Mouse (Mus musculus) kidney, embryonic 15.5 days (tissue): ENCODE measurements at regions not wholly inside any gene's neighbourhood (a gene's known extent, or its start where the extent isn't known, plus 50 kb on each side); places are given as distances from the start of the nearest gene placed in this dataset.

Source experiments
- ATAC-seq: fragments of 200-750 bp; cut with Nextera tagmentation; replicated peaks from 2 replicates; pipeline ENCODE4 v1.8.0; 2017; ENCODE audit warnings: moderate TSS enrichment; ENCODE audit not compliant: low FRiP score
- H3K27ac ChIP-seq: fragments of 300-500 bp; sonication (generic); 2 replicates; pipeline ENCODE4 v1.5.1; 2015; ENCODE audit warnings: mild to moderate bottlenecking, inconsistent platforms
- H3K27me3 ChIP-seq: fragments of 300-500 bp; sonication (generic); 2 replicates; pipeline ENCODE4 v1.6.1; 2015; ENCODE audit warnings: inconsistent platforms
- H3K36me3 ChIP-seq: fragments of 300-500 bp; sonication (generic); 2 replicates; pipeline ENCODE4 v1.6.1; 2015; ENCODE audit warnings: inconsistent platforms
- H3K4me1 ChIP-seq: fragments of 300-500 bp; sonication (generic); 2 replicates; pipeline ENCODE4 v1.6.1; 2015; ENCODE audit warnings: inconsistent platforms
- H3K4me2 ChIP-seq: fragments of 300-500 bp; sonication (generic); 2 replicates; pipeline ENCODE4 v1.6.1; 2015; ENCODE audit warnings: moderate library complexity, mild to moderate bottlenecking, inconsistent platforms
- H3K4me3 ChIP-seq: fragments of 300-500 bp; sonication (generic); replicated peaks from 2 replicates; pipeline ENCODE4 v1.5.1; 2015; ENCODE audit warnings: mild to moderate bottlenecking, inconsistent platforms
- H3K9ac ChIP-seq: fragments of 300-500 bp; sonication (generic); 2 replicates; pipeline ENCODE4 v1.6.1; 2015; ENCODE audit warnings: mild to moderate bottlenecking, inconsistent platforms
- H3K9me3 ChIP-seq: fragments of 300-500 bp; sonication (generic); replicated peaks from 2 replicates; pipeline ENCODE4 v1.6.1; 2016; ENCODE audit warnings: inconsistent platforms
- WGBS: fragments of 180-500 bp; shearing (Covaris S2); methylation state at CpG from one replicate; pipeline ENCODE4 v1.1.7; 2015; ENCODE audit warnings: mixed read lengths; 5-methylcytosine and 5-hydroxymethylcytosine counted together

GRCm38 (mm10) chr12:71763194-71763593 lies 67.7 kb upstream of the Daam1 start:
- Histone ChIP-seq H3K4me1 (no peaks in the 10 kb centered on the region), H3K9me3 (no peaks in the 10 kb centered on the region), H3K4me3 (no peak overlapping the region), H3K9ac (no peak overlapping the region), H3K36me3 (no peaks in the 10 kb centered on the region), H3K4me2 (peak overlapping the region; percentile 31), H3K27me3 (0 out of 2 replicates have a peak, but pooled peaks cover 3% of the 10 kb centered on the region), H3K27ac (no peak overlapping the region)
- no peak for ATAC-seq
- WGBS = 57% methylated on average over 4 of the region's 4 CpGs

GRCm38 (mm10) chr12:71766086-71766485 lies 64.8 kb upstream of the Daam1 start:
- H3K9ac ChIP-seq = no peak overlapping the region
- H3K9me3 ChIP-seq = no peaks in the 10 kb centered on the region
- no peak overlapping the region for H3K27ac ChIP-seq
- no peak for ATAC-seq
- H3K4me2 ChIP-seq = no peak overlapping the region
- no peaks in the 10 kb centered on the region for H3K27me3 ChIP-seq
- WGBS = 86% methylated on average over 4 of the region's 4 CpGs
- no peak overlapping the region for H3K4me3 ChIP-seq
- no peaks in the 10 kb centered on the region for H3K36me3 ChIP-seq
- peaks cover 5% of the 10 kb centered on the region for H3K4me1 ChIP-seq

- no peaks in the 10 kb centered on the region for H3K36me3 ChIP-seq
- peaks cover 5% of the 10 kb centered on the region for H3K4me1 ChIP-seq
- 97% methylated on average over 1 of the region's 1 CpGs for WGBS
- H3K9ac ChIP-seq = no peak overlapping the region
- H3K9me3 ChIP-seq = no peaks in the 10 kb centered on the region
- H3K27me3 ChIP-seq = no peaks in the 10 kb centered on the region
- H3K27ac ChIP-seq = no peak overlapping the region
- no peak for ATAC-seq
- no peak overlapping the region for H3K4me2 ChIP-seq
- H3K4me3 ChIP-seq = no peak overlapping the region
These were observed 64.2 kb upstream of the Daam1 start for GRCm38 (mm10) chr12:71766636-71767035.

GRCm38 (mm10) chr12:71767896-71768295 lies 63.0 kb upstream of the Daam1 start:
- ATAC-seq = 0 out of 2 replicates have a peak, but pooled peaks have one; percentile 22
- Histone ChIP-seq H3K27me3 (no peaks in the 10 kb centered on the region), H3K4me1 (peaks cover 5% of the 10 kb centered on the region), H3K9me3 (no peaks in the 10 kb centered on the region), H3K36me3 (no peaks in the 10 kb centered on the region), H3K4me3 (no peak overlapping the region), H3K4me2 (no peak overlapping the region), H3K9ac (no peak overlapping the region), H3K27ac (no peak overlapping the region)
- WGBS = 46% methylated on average over 3 of the region's 3 CpGs

GRCm38 (mm10) chr12:71768471-71768870 lies 62.4 kb upstream of the Daam1 start:
- peaks cover 5% of the 10 kb centered on the region for H3K4me1 ChIP-seq
- H3K27ac ChIP-seq = no peak overlapping the region
- H3K9ac ChIP-seq = no peak overlapping the region
- H3K27me3 ChIP-seq = no peaks in the 10 kb centered on the region
- peak overlapping the region; percentile 39 for H3K4me3 ChIP-seq
- no peaks in the 10 kb centered on the region for H3K9me3 ChIP-seq
- WGBS = 3% methylated on average over 12 of the region's 12 CpGs
- ATAC-seq = peak; percentile 49; the same call in 1 of the 2 replicates
- H3K4me2 ChIP-seq = peak overlapping the region; percentile 69
- no peaks in the 10 kb centered on the region for H3K36me3 ChIP-seq

GRCm38 (mm10) chr12:71768890-71769289 lies 62.0 kb upstream of the Daam1 start:
- Histone ChIP-seq H3K27me3 (no peaks in the 10 kb centered on the region), H3K36me3 (no peaks in the 10 kb centered on the region), H3K27ac (no peak overlapping the region), H3K4me3 (peak overlapping the region; percentile 39), H3K4me2 (peak overlapping the region; percentile 69), H3K9ac (no peak overlapping the region), H3K9me3 (no peaks in the 10 kb centered on the region), H3K4me1 (peaks cover 5% of the 10 kb centered on the region)
- WGBS = 10% methylated on average over 9 of the region's 9 CpGs
- 0 out of 2 replicates have a peak, but pooled peaks have one; percentile 52 for ATAC-seq

GRCm38 (mm10) chr12:71769302-71769701 lies 61.6 kb upstream of the Daam1 start:
- WGBS = 43% methylated on average over 6 of the region's 6 CpGs
- Histone ChIP-seq H3K4me2 (peak overlapping the region; percentile 69), H3K9me3 (no peaks in the 10 kb centered on the region), H3K9ac (no peak overlapping the region), H3K27ac (no peak overlapping the region), H3K4me1 (peaks cover 5% of the 10 kb centered on the region), H3K4me3 (0 out of 2 replicates have a peak overlapping the region, but pooled peaks have one; percentile 39), H3K36me3 (no peaks in the 10 kb centered on the region), H3K27me3 (no peaks in the 10 kb centered on the region)
- ATAC-seq = 0 out of 2 replicates have a peak, but pooled peaks have one; percentile 36

- Histone ChIP-seq H3K4me2 (no peak overlapping the region), H3K27ac (no peak overlapping the region)
- ATAC-seq = no peak
These were observed 57.0 kb upstream of the Daam1 start for GRCm38 (mm10) chr12:71773891-71774290.

GRCm38 (mm10) chr12:71775126-71775525 lies 55.8 kb upstream of the Daam1 start:
- Histone ChIP-seq H3K9me3 (no peaks in the 10 kb centered on the region), H3K27ac (no peak overlapping the region), H3K4me1 (peaks cover 21% of the 10 kb centered on the region), H3K4me3 (no peak overlapping the region), H3K9ac (no peak overlapping the region), H3K27me3 (no peaks in the 10 kb centered on the region), H3K36me3 (no peaks in the 10 kb centered on the region), H3K4me2 (no peak overlapping the region)
- 80% methylated on average over 12 of the region's 12 CpGs for WGBS
- ATAC-seq = no peak

More at GRCm38 (mm10) chr12:71773891-71774290, 57.0 kb upstream of the Daam1 start:
- WGBS = 73% methylated on average over 9 of the region's 9 CpGs
- H3K36me3 ChIP-seq = no peaks in the 10 kb centered on the region
- H3K9ac ChIP-seq = no peak overlapping the region
- H3K9me3 ChIP-seq = no peaks in the 10 kb centered on the region
- H3K27me3 ChIP-seq = no peaks in the 10 kb centered on the region
- no peak overlapping the region for H3K4me3 ChIP-seq
- peaks cover 14% of the 10 kb centered on the region for H3K4me1 ChIP-seq

- H3K27ac ChIP-seq = no peak overlapping the region
- H3K4me2 ChIP-seq = peak overlapping the region; percentile 33; the same call in 1 of the 2 replicates
- H3K27me3 ChIP-seq = no peaks in the 10 kb centered on the region
- peaks cover 36% of the 10 kb centered on the region for H3K4me1 ChIP-seq
- 0 out of 2 replicates have a peak, but pooled peaks have one; percentile 29 for ATAC-seq
- H3K36me3 ChIP-seq = no peaks in the 10 kb centered on the region
- 40% methylated on average over 14 of the region's 14 CpGs for WGBS
- H3K9me3 ChIP-seq = no peaks in the 10 kb centered on the region
- no peak overlapping the region for H3K9ac ChIP-seq
- H3K4me3 ChIP-seq = no peak overlapping the region
These were observed 52.7 kb upstream of the Daam1 start for GRCm38 (mm10) chr12:71778137-71778536.

- no peaks in the 10 kb centered on the region for H3K27me3 ChIP-seq
- H3K9me3 ChIP-seq = no peaks in the 10 kb centered on the region
- no peaks in the 10 kb centered on the region for H3K36me3 ChIP-seq
- H3K4me1 ChIP-seq = peaks cover 36% of the 10 kb centered on the region
- H3K9ac ChIP-seq = no peak overlapping the region
- H3K4me3 ChIP-seq = no peak overlapping the region
- no peak overlapping the region for H3K4me2 ChIP-seq
- no peak overlapping the region for H3K27ac ChIP-seq
- WGBS = 43% methylated on average over 3 of the region's 3 CpGs
- ATAC-seq = peak; percentile 59
These were observed 51.9 kb upstream of the Daam1 start for GRCm38 (mm10) chr12:71778948-71779347.

GRCm38 (mm10) chr12:71779418-71779817 lies 51.5 kb upstream of the Daam1 start:
- Histone ChIP-seq H3K4me3 (no peak overlapping the region), H3K4me1 (peaks cover 40% of the 10 kb centered on the region), H3K27me3 (no peaks in the 10 kb centered on the region), H3K9me3 (no peaks in the 10 kb centered on the region), H3K4me2 (peak overlapping the region; percentile 12; the same call in 1 of the 2 replicates), H3K36me3 (no peaks in the 10 kb centered on the region), H3K9ac (no peak overlapping the region), H3K27ac (0 out of 2 replicates have a peak overlapping the region, but pooled peaks have one; percentile 13)
- 15% methylated on average over 6 of the region's 6 CpGs for WGBS
- ATAC-seq = peak; percentile 53; the same call in 1 of the 2 replicates
